Mouse (Mus musculus): ENCODE measurements at regions not wholly inside any gene's neighbourhood (a gene's known extent, or its start where the extent isn't known, plus 50 kb on each side); places are given as distances from the start of the nearest gene placed in this dataset.

GRCm38 (mm10) chr7:75063816-75064215 lies 245.2 kb downstream of the Sv2b start:
- no peak for DNase-seq (ENCODE audit: low spot score)

- DNase-seq (ENCODE audit: low spot score), result no peak
Measured at GRCm38 (mm10) chr7:75050231-75050630, 258.8 kb downstream of the Sv2b start.

GRCm38 (mm10) chr7:75049751-75050150 lies 259.3 kb downstream of the Sv2b start:
- no peak for DNase-seq (ENCODE audit: low spot score)

GRCm38 (mm10) chr7:75048822-75049221 lies 260.2 kb downstream of the Sv2b start:
- no peak for DNase-seq (ENCODE audit: low spot score)

- DNase-seq (ENCODE audit: low spot score), result no peak
Measured at GRCm38 (mm10) chr7:75047827-75048226, 261.2 kb downstream of the Sv2b start.

GRCm38 (mm10) chr7:75040871-75041270 lies 268.2 kb downstream of the Sv2b start:
- DNase-seq (ENCODE audit: low spot score), result peak; percentile 55

GRCm38 (mm10) chr7:75026191-75026590 lies 282.9 kb downstream of the Sv2b start:
- DNase-seq (ENCODE audit: low spot score), result no peak

GRCm38 (mm10) chr7:75021966-75022365 lies 287.1 kb downstream of the Sv2b start:
- DNase-seq (ENCODE audit: low spot score), result peak; percentile 10

GRCm38 (mm10) chr7:75018640-75019039 lies 290.4 kb downstream of the Sv2b start:
- DNase-seq (ENCODE audit: low spot score), result no peak

GRCm38 (mm10) chr7:75008481-75008880 lies 300.6 kb downstream of the Sv2b start:
- DNase-seq (ENCODE audit: low spot score), result no peak

- no peak for DNase-seq (ENCODE audit: low spot score)
Measured at GRCm38 (mm10) chr7:74990198-74990597, 318.9 kb downstream of the Sv2b start.

GRCm38 (mm10) chr7:74979479-74979878 lies 329.6 kb downstream of the Sv2b start:
- DNase-seq (ENCODE audit: low spot score), result no peak

GRCm38 (mm10) chr7:74975986-74976385 lies 333.1 kb downstream of the Sv2b start:
- peak; percentile 55 for DNase-seq (ENCODE audit: low spot score)

- DNase-seq (ENCODE audit: low spot score), result no peak
Measured at GRCm38 (mm10) chr7:74974448-74974847, 334.6 kb downstream of the Sv2b start.

GRCm38 (mm10) chr7:74944421-74945098 lies 364.5 kb downstream of the Sv2b start:
- DNase-seq (ENCODE audit: low spot score), result no peak

- no peak for DNase-seq (ENCODE audit: low spot score)
Measured at GRCm38 (mm10) chr7:74942917-74943316, 366.1 kb downstream of the Sv2b start.

GRCm38 (mm10) chr7:74942146-74942545 lies 366.9 kb downstream of the Sv2b start:
- DNase-seq (ENCODE audit: low spot score), result no peak

GRCm38 (mm10) chr7:74929142-74929829 lies 374.7 kb upstream of the Slco3a1 start:
- DNase-seq (ENCODE audit: low spot score), result no peak

GRCm38 (mm10) chr7:74928226-74928927 lies 373.8 kb upstream of the Slco3a1 start:
- DNase-seq (ENCODE audit: low spot score), result no peak

GRCm38 (mm10) chr7:74926729-74927128 lies 372.1 kb upstream of the Slco3a1 start:
- DNase-seq (ENCODE audit: low spot score), result no peak

GRCm38 (mm10) chr7:74924156-74924555 lies 369.6 kb upstream of the Slco3a1 start:
- DNase-seq (ENCODE audit: low spot score), result no peak

- DNase-seq (ENCODE audit: low spot score), result no peak
Measured at GRCm38 (mm10) chr7:74908311-74908962, 353.9 kb upstream of the Slco3a1 start.

GRCm38 (mm10) chr7:74907391-74907790 lies 352.8 kb upstream of the Slco3a1 start:
- no peak for DNase-seq (ENCODE audit: low spot score)
